Mouse (Mus musculus) liver, adult (tissue): ENCODE results near the gene Insc.

Experiments used
- GATA4 ChIP-seq: IDR thresholded peaks from 2 replicates; pipeline ENCODE4 v1.6.1; 2014; ENCODE audit warnings: mild to moderate bottlenecking, low read length; ENCODE audit not compliant: insufficient replicate concordance

The Insc gene

GRCm38 (mm10) chr7:114840029-114840745 is 96.7 kb downstream of the Insc start:
- TF ChIP-seq GATA4 = no peak

GRCm38 (mm10) chr7:114842644-114843211 is 99.2 kb downstream of the Insc start:
- no peak for TF ChIP-seq GATA4

GRCm38 (mm10) chr7:114847179-114847578 is 103.7 kb downstream of the Insc start:
- TF ChIP-seq GATA4 = no peak

GRCm38 (mm10) chr7:114852387-114852786 is 108.9 kb downstream of the Insc start:
- no peak for TF ChIP-seq GATA4

- peak; percentile 71; the same call in 1 of the 2 replicates for TF ChIP-seq GATA4
These were observed 110.7 kb downstream of the Insc start for GRCm38 (mm10) chr7:114854169-114854568.

- no peak for TF ChIP-seq GATA4
These were observed 117.5 kb downstream of the Insc start for GRCm38 (mm10) chr7:114860858-114861523.

- no peak for TF ChIP-seq GATA4
These were observed 130.0 kb downstream of the Insc start for GRCm38 (mm10) chr7:114873315-114874012.

GRCm38 (mm10) chr7:114874032-114874441 is 130.5 kb downstream of the Insc start:
- no peak for TF ChIP-seq GATA4

- no peak for TF ChIP-seq GATA4
These were observed 131.1 kb downstream of the Insc start for GRCm38 (mm10) chr7:114874579-114874978.

- TF ChIP-seq GATA4 = no peak
These were observed 140.1 kb downstream of the Insc start for GRCm38 (mm10) chr7:114883602-114884001.

- TF ChIP-seq GATA4 = no peak
These were observed 143.4 kb downstream of the Insc start for GRCm38 (mm10) chr7:114886933-114887332.

- TF ChIP-seq GATA4 = no peak
These were observed 146.7 kb downstream of the Insc start for GRCm38 (mm10) chr7:114890215-114890614.

- TF ChIP-seq GATA4 = no peak
These were observed 149.2 kb downstream of the Insc start for GRCm38 (mm10) chr7:114892618-114893257.

- TF ChIP-seq GATA4 = peak; percentile 91
These were observed 150.4 kb downstream of the Insc start for GRCm38 (mm10) chr7:114893889-114894288.
